ENCODE assay signal across 9 mouse cellular contexts in genomic region chr13:74389730-74390129, GRCm38 (mm10). TPM values are rescaled to one million over a fixed set of nuclear protein-coding genes. Genes with fewer than 3 reads are reported as not detected.
DNase-seq lines count a peak whose midpoint lies in the region; ATAC-seq and TF ChIP-seq lines count a peak whose summit lies in the region.
"Had no signal": no experiment of that assay in that cellular context is flagged by ENCODE, and none has a peak within 500 bp of the region (broad histone marks: within the 10 kb centered on the region; RNA-seq: fewer than 3 reads in every experiment).

No protein-coding gene starts in this region.

- WGBS in heart, embryonic 12.5 days: 65% methylated on average over 6 of the region's 6 CpGs
- 71% methylated on average over 6 of the region's 6 CpGs for WGBS in hindbrain, embryonic 12.5 days
- 72% methylated on average over 6 of the region's 6 CpGs for WGBS in midbrain, embryonic 10.5 days

- H3K4me1 ChIP-seq in heart, embryonic 12.5 days (replicated peaks): 0 out of 2 replicates have a peak, but pooled peaks cover 3% of the 10 kb centered on the region
- H3K4me1 ChIP-seq in ES-E14 (ENCODE audit: control insufficient read depth in 2 of 2, insufficient read depth in 2 of 2, low read length in 2 of 2, poor library complexity in 1 of 2): no peaks in the 10 kb centered on the region; a peak in 1 of 4 replicates
- peaks cover 2% of the 10 kb centered on the region; the same call in 1 of the 2 replicates for H3K4me1 ChIP-seq in hindbrain, embryonic 12.5 days
- 0 out of 2 replicates have a peak, but pooled peaks cover 6% of the 10 kb centered on the region for H3K4me1 ChIP-seq in midbrain, embryonic 10.5 days

- no peak for ATAC-seq in heart, embryonic 12.5 days (ENCODE audit: insufficient number of reproducible peaks, low FRiP score)
- no peak for ATAC-seq in hindbrain, embryonic 12.5 days (ENCODE audit: low FRiP score)

- H3K36me3 ChIP-seq in heart, embryonic 12.5 days: no peaks in the 10 kb centered on the region
- no peaks in the 10 kb centered on the region for H3K36me3 ChIP-seq in ES-E14 (ENCODE audit: control insufficient read depth, insufficient read depth, low read length, poor library complexity, severe bottlenecking)
- no peaks in the 10 kb centered on the region for H3K36me3 ChIP-seq in hindbrain, embryonic 12.5 days
- H3K36me3 ChIP-seq in midbrain, embryonic 10.5 days: no peaks in the 10 kb centered on the region

- no peaks in the 10 kb centered on the region for H3K9me3 ChIP-seq in heart, embryonic 12.5 days (replicated peaks)
- no peaks in the 10 kb centered on the region for H3K9me3 ChIP-seq in ES-E14 (ENCODE audit: control insufficient read depth, insufficient read depth, low read depth, low read length)
- no peaks in the 10 kb centered on the region for H3K9me3 ChIP-seq in hindbrain, embryonic 12.5 days (replicated peaks)
- H3K9me3 ChIP-seq in midbrain, embryonic 10.5 days (replicated peaks): no peaks in the 10 kb centered on the region

- no peak overlapping the region for H3K27ac ChIP-seq in heart, embryonic 12.5 days (ENCODE audit: poor library complexity, severe bottlenecking)
- H3K27ac ChIP-seq in ES-E14 (ENCODE audit: insufficient read depth, low read depth, low read length, poor library complexity, severe bottlenecking): no peak overlapping the region
- no peak overlapping the region for H3K27ac ChIP-seq in hindbrain, embryonic 12.5 days
- H3K27ac ChIP-seq in midbrain, embryonic 10.5 days (replicated peaks): no peak overlapping the region

- H3K27me3 ChIP-seq in heart, embryonic 12.5 days (replicated peaks): no peaks in the 10 kb centered on the region
- H3K27me3 ChIP-seq in hindbrain, embryonic 12.5 days: no peaks in the 10 kb centered on the region
- H3K27me3 ChIP-seq in midbrain, embryonic 10.5 days (ENCODE audit: low read depth, poor library complexity, severe bottlenecking): no peaks in the 10 kb centered on the region

- intact Hi-C loops in left cerebral cortex, postnatal 36 days (cut with DNase I): no loop called here

- no peak overlapping the region for H3K9ac ChIP-seq in heart, embryonic 12.5 days
- H3K9ac ChIP-seq in ES-E14 (ENCODE audit: insufficient read depth, low read depth, low read length, poor library complexity, severe bottlenecking): no peak overlapping the region
- H3K9ac ChIP-seq in hindbrain, embryonic 12.5 days: no peak overlapping the region

- H3K4me3 ChIP-seq in heart, embryonic 12.5 days: peak overlapping the region; percentile 71
- H3K4me3 ChIP-seq in ES-E14 (ENCODE audit: insufficient read depth in 1 of 2, low read depth in 1 of 2, low read length in 2 of 2, poor library complexity in 1 of 2, severe bottlenecking in 1 of 2): peak overlapping the region; percentile 77 to 96; a peak in 3 of 4 replicates
- peak overlapping the region; percentile 56 for H3K4me3 ChIP-seq in hindbrain, embryonic 12.5 days
- H3K4me3 ChIP-seq in midbrain, embryonic 10.5 days: peak overlapping the region; percentile 57

- in situ Hi-C loops in ES-E14 (cut with MboI; ENCODE audit: low sequenced_read_pairs in 2 of 2, unreplicated experiment in 2 of 2): no loop called here

- peak overlapping the region; percentile 75 for H3K4me2 ChIP-seq in heart, embryonic 12.5 days
- peak overlapping the region; percentile 68 for H3K4me2 ChIP-seq in hindbrain, embryonic 12.5 days (replicated peaks)

- no peak for DNase-seq in heart, postnatal 4 days
- DNase-seq in ES-E14 (ENCODE audit: low read depth, low spot score): no peak
- no peak for DNase-seq in midbrain, embryonic 10.5 days (ENCODE audit: low spot score)
- DNase-seq in right cerebral cortex, postnatal 4 days: no peak
- DNase-seq in left cerebral cortex, postnatal 36 days (ENCODE audit: low spot score in 2 of 2): no peak
- no peak for DNase-seq in layer of hippocampus, adult 18-20 months (ENCODE audit: low spot score in 2 of 2)
- DNase-seq: B cell, adult 2 months had no signal

TF ChIP-seq in ES-E14, 5 proteins besides CTCF, POLR2A, EP300 and RAD21:
- TF ChIP-seq ZNF384 (IDR thresholded peaks at IDR 0.05; ENCODE audit: low read depth, low read length): no peak
- TF ChIP-seq HCFC1 (IDR thresholded peaks at IDR 0.05; ENCODE audit: borderline replicate concordance, insufficient read depth, low read length): no peak
- no peak for TF ChIP-seq MAFK (IDR thresholded peaks at IDR 0.05; ENCODE audit: insufficient read depth, low read depth, low read length)
- no peak for TF ChIP-seq ZC3H11A (IDR thresholded peaks at IDR 0.05; ENCODE audit: borderline replicate concordance, low read depth, low read length)
- TF ChIP-seq CHD2 (IDR thresholded peaks at IDR 0.05; ENCODE audit: low read depth, low read length): no peak
TF ChIP-seq in ES-E14: peak in this region for 0.

RNA-seq across cellular contexts. Expression of gene Zfp72, which starts 0.9 kb away (rescaled TPM):
- polyA plus RNA-seq in heart, embryonic 12.5 days (2016; fragmentation: Nextera tagmentation; extraction: Ambion mirVana): 2.9 and 3.3 TPM in 2 replicates
- 1 to 10 TPM; 2.0 to 2.5 TPM for total RNA-seq in heart, postnatal 4 days (2021)
- 3.0 and 4.5 TPM in 2 replicates for total RNA-seq in ES-E14 (2012; rRNA removed)
- polyA plus RNA-seq in hindbrain, embryonic 12.5 days (2016; fragmentation: Nextera tagmentation; extraction: Ambion mirVana): 5.0 and 5.9 TPM in 2 replicates
- 3.9 and 5.1 TPM in 2 replicates for polyA plus RNA-seq in midbrain, embryonic 10.5 days (2016; fragmentation: Nextera tagmentation; extraction: Ambion mirVana)
- total RNA-seq in left cerebral cortex, postnatal 36 days (2021): 1 to 10 TPM; 3.8 to 5.1 TPM
- total RNA-seq in layer of hippocampus, adult 18-20 months (2021): 1 to 10 TPM; 5.0 to 5.1 TPM

RNA-seq across cellular contexts. Expression of gene Ftl1-ps1, which starts 9.8 kb away (rescaled TPM):
- polyA plus RNA-seq in heart, embryonic 12.5 days (2016; fragmentation: Nextera tagmentation; extraction: Ambion mirVana): 67.9 and 72.3 TPM in 2 replicates
- total RNA-seq in heart, postnatal 4 days (2021): 100 to 1,000 TPM; 317 to 366 TPM
- total RNA-seq in ES-E14 (2012; rRNA removed): 2,182 and 2,189 TPM in 2 replicates
- polyA plus RNA-seq in hindbrain, embryonic 12.5 days (2016; fragmentation: Nextera tagmentation; extraction: Ambion mirVana): 86.1 and 97.6 TPM in 2 replicates
- polyA plus RNA-seq in midbrain, embryonic 10.5 days (2016; fragmentation: Nextera tagmentation; extraction: Ambion mirVana): 89.2 and 96.1 TPM in 2 replicates
- 100 to 1,000 TPM; 171 to 174 TPM for total RNA-seq in left cerebral cortex, postnatal 36 days (2021)
- total RNA-seq in layer of hippocampus, adult 18-20 months (2021): 100 to 1,000 TPM; 173 to 201 TPM

RNA-seq across cellular contexts. Expression of gene Lrrc14b, which starts 25.9 kb away (rescaled TPM):
- polyA plus RNA-seq in heart, embryonic 12.5 days (2016; fragmentation: Nextera tagmentation; extraction: Ambion mirVana): 0.87 and 1.5 TPM in 2 replicates
- 10 to 100 TPM; 19.9 to 22.5 TPM for total RNA-seq in heart, postnatal 4 days (2021)
- total RNA-seq in ES-E14 (2012; rRNA removed): 0.22 and 0.32 TPM in 2 replicates
- polyA plus RNA-seq in hindbrain, embryonic 12.5 days (2016; fragmentation: Nextera tagmentation; extraction: Ambion mirVana): not detected in 2 replicates
- not detected in 2 replicates for polyA plus RNA-seq in midbrain, embryonic 10.5 days (2016; fragmentation: Nextera tagmentation; extraction: Ambion mirVana)
- not detected for total RNA-seq in left cerebral cortex, postnatal 36 days (2021)
- not detected for total RNA-seq in layer of hippocampus, adult 18-20 months (2021)

RNA-seq across cellular contexts. Expression of gene Ccdc127, which starts 39.6 kb away (rescaled TPM):
- polyA plus RNA-seq in heart, embryonic 12.5 days (2016; fragmentation: Nextera tagmentation; extraction: Ambion mirVana): 48.7 and 54.9 TPM in 2 replicates
- 10 to 100 TPM; 42.1 to 42.3 TPM for total RNA-seq in heart, postnatal 4 days (2021)
- total RNA-seq in ES-E14 (2012; rRNA removed): 61.3 and 65.9 TPM in 2 replicates
- polyA plus RNA-seq in hindbrain, embryonic 12.5 days (2016; fragmentation: Nextera tagmentation; extraction: Ambion mirVana): 57.9 and 64.7 TPM in 2 replicates
- polyA plus RNA-seq in midbrain, embryonic 10.5 days (2016; fragmentation: Nextera tagmentation; extraction: Ambion mirVana): 56.1 and 59.6 TPM in 2 replicates
- total RNA-seq in left cerebral cortex, postnatal 36 days (2021): 10 to 100 TPM; 83.1 to 98.0 TPM
- total RNA-seq in layer of hippocampus, adult 18-20 months (2021): 10 to 100 TPM; 85.6 to 85.8 TPM

RNA-seq across cellular contexts. Expression of gene Sdha, which starts 39.6 kb away (rescaled TPM):
- 450 and 465 TPM in 2 replicates for polyA plus RNA-seq in heart, embryonic 12.5 days (2016; fragmentation: Nextera tagmentation; extraction: Ambion mirVana)
- 1,000 to 10,000 TPM in 1 of 2 experiments, 100 to 1,000 TPM in 1; 966 to 1,001 TPM for total RNA-seq in heart, postnatal 4 days (2021)
- 138 and 156 TPM in 2 replicates for total RNA-seq in ES-E14 (2012; rRNA removed)
- polyA plus RNA-seq in hindbrain, embryonic 12.5 days (2016; fragmentation: Nextera tagmentation; extraction: Ambion mirVana): 213 and 222 TPM in 2 replicates
- 283 and 284 TPM in 2 replicates for polyA plus RNA-seq in midbrain, embryonic 10.5 days (2016; fragmentation: Nextera tagmentation; extraction: Ambion mirVana)
- total RNA-seq in left cerebral cortex, postnatal 36 days (2021): 100 to 1,000 TPM; 287 to 333 TPM
- 100 to 1,000 TPM; 347 to 354 TPM for total RNA-seq in layer of hippocampus, adult 18-20 months (2021)

Comparison
In these comparisons a context has a peak if more than half of its experiments do, and no peak if none do; other contexts are left out.
1. RNA of gene Lrrc14b, which starts 25.9 kb away (total RNA-seq): 19.9 to 22.5 TPM in heart, postnatal 4 days; 0.22 to 0.32 TPM in ES-E14, not detected in layer of hippocampus, adult 18-20 months and not detected in left cerebral cortex, postnatal 36 days; every median in the first group is over 10 times any median in the second.
2. Peak in every context shown above with its lines, with median percentiles within 50 percentile points of each other: H3K4me3 ChIP-seq.